Mouse (Mus musculus): Measurements from ENCODE around the gene Cer1. TPM values are rescaled to one million over a fixed set of nuclear protein-coding genes. Genes with fewer than 3 reads are reported as not detected.

Cer1 gene
- total and polyA plus RNA-seq, 3 experiments = not detected

DNA sequence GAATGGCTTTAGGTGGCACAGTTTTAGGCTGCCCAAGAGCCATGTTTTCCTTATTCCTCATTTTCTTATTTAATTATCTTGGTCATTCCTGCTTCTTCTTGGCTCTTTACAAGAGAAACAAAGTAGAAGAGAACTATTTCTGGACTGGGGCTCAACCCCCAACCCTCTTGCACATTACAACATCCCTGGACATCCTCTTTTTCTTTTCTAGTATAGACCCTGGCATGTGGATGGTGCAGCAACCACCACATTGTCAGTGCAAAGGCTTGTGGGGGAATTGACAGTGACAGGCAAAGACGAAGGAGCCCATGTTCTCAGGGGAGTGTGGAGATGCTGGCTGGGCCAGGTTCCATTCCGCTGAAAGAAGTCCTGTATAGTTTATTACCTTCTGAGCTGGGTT is 8.3 kb downstream of the Cer1 start:
- no peaks in the 10 kb centered on the region for H3K36me3 ChIP-seq (ENCODE audit: control insufficient read depth in 1 of 2, insufficient read depth in 2 of 2, low read length in 2 of 2)
- no peaks in the 10 kb centered on the region for H3K79me2 ChIP-seq (ENCODE audit: control insufficient read depth, insufficient read depth, low read length, poor library complexity)

DNA sequence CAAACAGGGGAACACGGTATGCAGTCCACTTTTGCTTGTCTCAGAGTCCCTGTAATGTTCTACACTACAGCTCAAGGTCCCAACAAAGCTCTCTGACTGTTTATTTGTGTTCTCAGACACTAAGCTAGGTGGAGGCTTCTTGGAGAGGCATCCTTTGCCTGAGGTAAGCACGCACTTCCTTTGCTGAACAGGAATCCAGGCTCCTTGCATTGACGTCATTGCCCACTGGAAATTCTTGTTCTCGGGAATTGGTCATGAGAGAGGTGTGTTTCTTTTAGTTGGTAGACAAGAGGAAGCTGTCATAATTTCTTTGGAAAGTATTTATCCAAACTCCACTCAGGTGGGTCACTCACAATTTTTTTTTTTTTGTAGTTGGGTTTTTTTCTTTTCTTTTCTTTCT is 9.4 kb downstream of the Cer1 start:
- no peaks in the 10 kb centered on the region for H3K9me3 ChIP-seq (replicated peaks; ENCODE audit: insufficient read depth, low read length)
- TF ChIP-seq ZMIZ1 (IDR thresholded peaks at IDR 0.05; ENCODE audit: low read depth, low read length) (no peak), MYB (IDR thresholded peaks at IDR 0.05; ENCODE audit: low read depth, low read length) (no peak)
- no peaks in the 10 kb centered on the region for H3K36me3 ChIP-seq (ENCODE audit: control insufficient read depth in 1 of 2, insufficient read depth in 2 of 2, low read length in 2 of 2)
- H3K9ac ChIP-seq (ENCODE audit: control insufficient read depth, low read depth, low read length, poor library complexity, severe bottlenecking) = no peak overlapping the region
- no peak for DNase-seq (ENCODE audit: low read depth, low spot score)
- no peak overlapping the region for H3K27ac ChIP-seq (ENCODE audit: control insufficient read depth, low read depth, low read length)
- H3K79me2 ChIP-seq (ENCODE audit: control insufficient read depth, insufficient read depth, low read length, poor library complexity) = no peaks in the 10 kb centered on the region
- H3K4me1 ChIP-seq (ENCODE audit: control insufficient read depth in 1 of 2, insufficient read depth in 2 of 2, low read length in 2 of 2) = no peaks in the 10 kb centered on the region
- H3K4me3 ChIP-seq (ENCODE audit: control insufficient read depth in 1 of 2, insufficient read depth in 1 of 2, low read depth in 2 of 2, low read length in 2 of 2) = no peak overlapping the region
- no peaks in the 10 kb centered on the region; a peak in 1 of 4 replicates for H3K27me3 ChIP-seq (ENCODE audit: control insufficient read depth in 1 of 2, insufficient read depth in 2 of 2, low read length in 2 of 2)

More for the DNA sequence above, 8.3 kb downstream of the Cer1 start:
- TF ChIP-seq RAD21 (IDR thresholded peaks at IDR 0.05; ENCODE audit: low read depth, low read length) (no peak), GABPA (IDR thresholded peaks at IDR 0.05; ENCODE audit: low read depth, low read length) (no peak), ETS1 (IDR thresholded peaks at IDR 0.05; ENCODE audit: low read depth, low read length) (no peak), CTCF (IDR thresholded peaks at IDR 0.05 in 2 of 3, conservative IDR thresholded peaks at IDR 0.05 in 1 of 3; ENCODE audit: control insufficient read depth in 1 of 3, insufficient read depth in 1 of 3, low read depth in 2 of 3, low read length in 3 of 3, poor library complexity in 1 of 3, severe bottlenecking in 1 of 3) (no peak), UBTF (IDR thresholded peaks at IDR 0.05; ENCODE audit: borderline replicate concordance, insufficient read depth, low read depth, low read length) (no peak), MAX (IDR thresholded peaks at IDR 0.05; ENCODE audit: low read length) (no peak), CHD2 (IDR thresholded peaks at IDR 0.05; ENCODE audit: low read length) (no peak), ZNF384 (IDR thresholded peaks at IDR 0.05; ENCODE audit: low read depth, low read length) (no peak), TAL1 (IDR thresholded peaks at IDR 0.05; ENCODE audit: low read length) (no peak), POLR2AphosphoS2 (IDR thresholded peaks at IDR 0.05; ENCODE audit: low read length) (no peak), MAFK (IDR thresholded peaks at IDR 0.05; ENCODE audit: borderline replicate concordance, low read depth, low read length) (no peak), RCOR1 (IDR thresholded peaks at IDR 0.05; ENCODE audit: low read depth, low read length) (no peak), POLR2AphosphoS5 (IDR thresholded peaks at IDR 0.05; ENCODE audit: borderline replicate concordance, low read depth, low read length) (no peak), TCF12 (IDR thresholded peaks at IDR 0.05; ENCODE audit: low read depth, low read length) (no peak), HCFC1 (IDR thresholded peaks at IDR 0.05; ENCODE audit: low read depth, low read length) (no peak)
- no peak for DNase-seq (ENCODE audit: low read depth, low spot score)
- H3K4me1 ChIP-seq (ENCODE audit: control insufficient read depth in 1 of 2, insufficient read depth in 2 of 2, low read length in 2 of 2) = no peaks in the 10 kb centered on the region
- H3K27me3 ChIP-seq (ENCODE audit: control insufficient read depth in 1 of 2, insufficient read depth in 2 of 2, low read length in 2 of 2) = no peaks in the 10 kb centered on the region; a peak in 1 of 4 replicates
- no peak overlapping the region for H3K9ac ChIP-seq (ENCODE audit: control insufficient read depth, low read depth, low read length, poor library complexity, severe bottlenecking)
- no peak overlapping the region for H3K4me3 ChIP-seq (ENCODE audit: control insufficient read depth in 1 of 2, insufficient read depth in 1 of 2, low read depth in 2 of 2, low read length in 2 of 2)
- H3K27ac ChIP-seq (ENCODE audit: control insufficient read depth, low read depth, low read length) = no peak overlapping the region
- H3K9me3 ChIP-seq (replicated peaks; ENCODE audit: insufficient read depth, low read length) = no peaks in the 10 kb centered on the region
